In the genomic region with DNA sequence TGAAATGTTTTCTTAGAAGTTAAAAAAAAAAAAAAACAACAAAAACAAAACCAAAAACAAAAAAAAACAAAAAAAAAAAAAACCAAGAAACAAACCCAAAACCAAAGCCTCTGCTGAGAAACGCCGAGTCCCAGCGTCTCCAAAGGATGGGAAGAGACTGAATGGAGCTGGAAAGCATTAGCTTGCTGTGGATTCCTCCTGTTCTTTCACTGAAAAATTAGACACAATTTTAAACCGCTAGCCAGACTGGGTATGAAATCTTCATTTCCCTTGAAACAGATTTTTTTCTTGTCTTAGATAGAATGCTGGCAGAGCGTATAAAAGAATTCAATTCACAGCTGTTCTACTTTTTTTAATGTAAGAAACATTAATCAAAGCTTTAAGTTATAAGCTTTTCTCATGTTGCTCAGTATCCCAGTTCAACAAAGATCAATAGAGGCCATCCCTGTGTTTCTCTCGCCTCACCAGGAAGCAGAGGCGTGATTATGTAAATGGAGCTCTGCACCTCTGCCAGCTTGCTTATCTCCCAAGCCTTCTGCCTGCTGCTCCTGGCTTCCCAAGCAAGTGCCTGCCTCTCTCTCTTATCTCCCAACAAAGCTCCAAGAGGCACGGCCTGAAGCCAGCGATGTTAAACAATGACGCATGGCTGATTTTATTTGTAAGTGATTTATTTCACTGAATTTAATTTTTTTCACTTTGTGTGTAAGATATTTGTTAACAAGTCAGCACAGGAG, we compare ENCODE assay signal across 8 mouse cellular contexts. TPM values are rescaled to one million over a fixed set of nuclear protein-coding genes. Genes with fewer than 3 reads are reported as not detected.
DNase-seq lines count a peak whose midpoint lies in the region; ATAC-seq and TF ChIP-seq lines count a peak whose summit lies in the region.

No protein-coding gene starts in this region.

- peak overlapping the region; percentile 42 for H3K4me2 ChIP-seq in heart, embryonic 13.5 days

- no peak overlapping the region for H3K4me3 ChIP-seq in heart, embryonic 13.5 days
- H3K4me3 ChIP-seq in left cerebral cortex, adult 2 months, result no peak overlapping the region

- H3K27ac ChIP-seq in heart, embryonic 13.5 days (replicated peaks), result no peak overlapping the region
- peak overlapping the region; percentile 45; the same call in 1 of the 2 replicates for H3K27ac ChIP-seq in left cerebral cortex, adult 2 months

- no peak for TF ChIP-seq CTCF in left cerebral cortex, adult 2 months (IDR thresholded peaks at IDR 0.05)

- WGBS in heart, embryonic 13.5 days, result 25% methylated on average over 10 of the region's 10 CpGs

- peaks cover 36% of the 10 kb centered on the region for H3K4me1 ChIP-seq in heart, embryonic 13.5 days

- DNase-seq in right cerebral cortex, adult 18-20 months, result peak; percentile 74
- DNase-seq in right cerebral cortex, postnatal 14 days, result no peak
- peak; percentile 31 to 32 for DNase-seq in left cerebral cortex, adult 2 months (ENCODE audit: extremely low spot score in 1 of 2, low spot score in 2 of 2)
- DNase-seq in right cerebral cortex, adult 2 months (ENCODE audit: low spot score in 2 of 2), result peak; percentile 54 to 55
- DNase-seq in kidney, postnatal 10 days, result no peak
- no peak for DNase-seq in adipocyte (ENCODE audit: low spot score)
- no peak for DNase-seq in gastrocnemius, postnatal 36 days

- no peaks in the 10 kb centered on the region; the same call in 1 of the 2 replicates for H3K27me3 ChIP-seq in heart, embryonic 13.5 days (replicated peaks)

- intact Hi-C loops in left cerebral cortex, adult 2 months (cut with DNase I), result loop anchor here (5.0 kb wide), 1 partner anchor 37 kb away; the partner anchor contains the start of gene Insm1
- intact Hi-C loops in gastrocnemius, postnatal 36 days (cut with DNase I), result no loop called here

- no peaks in the 10 kb centered on the region for H3K36me3 ChIP-seq in heart, embryonic 13.5 days

- H3K9ac ChIP-seq in heart, embryonic 13.5 days, result no peak overlapping the region

- H3K9me3 ChIP-seq in heart, embryonic 13.5 days, result no peaks in the 10 kb centered on the region

- ATAC-seq in heart, embryonic 13.5 days (ENCODE audit: extremely low read depth, insufficient number of reproducible peaks, low FRiP score, low TSS enrichment), result no peak

RNA-seq across cellular contexts. Expression of gene Insm1, which starts 37.2 kb away (rescaled TPM):
- not detected in 2 replicates for polyA plus RNA-seq in heart, embryonic 13.5 days (2015; fragmentation: Nextera tagmentation; extraction: Ambion mirVana)
- 1 to 10 TPM; 4.8 to 6.1 TPM for total RNA-seq in left cerebral cortex, adult 2 months (2021)
- total RNA-seq in gastrocnemius, postnatal 36 days (2021), result not detected

Comparison
In these comparisons a context has a peak if more than half of its experiments do, and no peak if none do; other contexts are left out.
1. DNase-seq: peak in right cerebral cortex, adult 18-20 months (single experiment), left cerebral cortex, adult 2 months (2 of 2) and right cerebral cortex, adult 2 months (2 of 2); none in right cerebral cortex, postnatal 14 days (single experiment), kidney, postnatal 10 days (single experiment), adipocyte (single experiment) and gastrocnemius, postnatal 36 days (0 of 2).
2. RNA of gene Insm1, which starts 37.2 kb away (total RNA-seq): 4.8 to 6.1 TPM in left cerebral cortex, adult 2 months; not detected in gastrocnemius, postnatal 36 days; every median in the first group is over 4 times any median in the second.